Mouse (Mus musculus) lung, adult 2 months (tissue): ENCODE results near the gene Vac14. TPM values are rescaled to one million over a fixed set of nuclear protein-coding genes. Genes with fewer than 3 reads are reported as not detected.

Source experiments
- DNase-seq: peaks from one replicate; pipeline ENCODE4 v3.0.0; 2022
- H3K4me1 ChIP-seq: fragments of 200-500 bp; 2 replicates; pipeline ENCODE4 v1.6.1; 2011; ENCODE audit warnings: low read length; ENCODE audit not compliant: control insufficient read depth, insufficient read depth
- H3K4me3 ChIP-seq: fragments of 200-500 bp; replicated peaks from 2 replicates; pipeline ENCODE3; 2011; ENCODE audit warnings: low read depth, mild to moderate bottlenecking, control low read depth, low read length; ENCODE audit errors: extremely low read depth
- CTCF ChIP-seq: fragments of 200-500 bp; IDR thresholded peaks from 2 replicates; pipeline ENCODE4 v1.5.1; 2011; ENCODE audit warnings: mild to moderate bottlenecking, low read length, control low read depth; ENCODE audit not compliant: insufficient read depth
- POLR2A ChIP-seq: fragments of 200-500 bp; IDR thresholded peaks from 2 replicates; pipeline ENCODE4 v1.6.1; 2011; ENCODE audit warnings: low read depth, mild to moderate bottlenecking, control low read depth, low read length, borderline replicate concordance; ENCODE audit errors: extremely low read depth
- WGBS: fragments of 180-500 bp; shearing (Covaris S2); methylation state at CpG from one replicate; pipeline ENCODE4 v1.1.7; 2018; 5-methylcytosine and 5-hydroxymethylcytosine counted together
- polyA plus RNA-seq: library from polyadenylated mRNA; depleted of rRNA; stranded (reverse); fragments of >200 nt; gene quantifications from 2 replicates; pipeline ENCODE4 v1.2.3, GENCODE M21; 2012; rRNA removed

The Vac14 gene
- 33.3 TPM in 2 replicates for polyA plus RNA-seq

DNA sequence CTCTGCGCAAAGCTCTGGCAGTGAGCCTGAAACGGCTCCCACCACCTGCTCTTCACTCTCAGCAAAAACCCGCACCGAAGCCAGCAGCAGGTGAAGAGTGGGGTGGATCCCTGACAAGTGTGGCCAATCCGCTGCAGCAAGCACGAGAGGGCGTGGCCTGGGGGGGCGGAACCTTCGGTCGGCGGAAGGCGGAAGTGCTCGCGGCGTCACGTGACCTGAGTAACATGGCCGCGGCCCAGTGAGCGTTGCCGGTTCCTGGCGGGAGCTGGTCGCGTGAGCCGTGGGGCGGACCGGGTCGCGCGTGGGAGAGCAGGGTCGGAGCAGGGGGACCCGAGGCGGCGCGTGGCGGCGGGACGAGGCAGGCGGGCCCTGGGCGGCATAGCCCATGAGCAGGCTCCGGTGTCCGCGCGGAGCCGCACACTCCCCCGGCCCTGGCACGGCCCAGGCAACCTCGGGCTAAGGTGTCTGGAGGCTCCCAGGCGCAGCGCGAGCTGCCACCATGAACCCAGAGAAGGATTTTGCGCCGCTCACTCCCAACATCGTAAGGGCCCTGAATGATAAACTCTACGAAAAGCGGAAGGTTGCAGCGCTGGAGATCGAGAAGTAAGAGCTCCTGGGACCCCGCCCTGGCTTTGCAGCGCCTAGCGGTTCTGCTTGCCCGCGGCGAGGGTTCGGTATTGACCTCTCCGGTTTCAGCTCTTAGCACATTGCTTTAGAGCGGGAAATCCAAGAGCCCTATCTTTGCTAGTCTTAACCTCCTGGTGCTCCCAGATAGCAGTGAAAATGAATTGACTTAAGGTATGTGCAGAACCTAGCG is at the start of gene Vac14:
TSS of gene Vac14 (plus strand) at position 195 of the 817 bp plus-strand sequence.
- DNase-seq: peak; percentile 97
- WGBS: under 1% methylated on average over 67 of the region's 67 CpGs
- Histone ChIP-seq H3K4me3 (peak within 1 kb of the TSS; percentile 83), H3K4me1 (no peaks in the 10 kb centered on the region)
- TF ChIP-seq POLR2A (peak; percentile 60; the same call in 1 of the 2 replicates), CTCF (no peak)

- 74% methylated on average over 9 of the region's 9 CpGs for WGBS
- H3K4me1 ChIP-seq: no peaks in the 10 kb centered on the region
- DNase-seq: no peak
Observed at GRCm38 (mm10) chr8:110592641-110593040, 25.7 kb upstream of the Vac14 start.

DNA sequence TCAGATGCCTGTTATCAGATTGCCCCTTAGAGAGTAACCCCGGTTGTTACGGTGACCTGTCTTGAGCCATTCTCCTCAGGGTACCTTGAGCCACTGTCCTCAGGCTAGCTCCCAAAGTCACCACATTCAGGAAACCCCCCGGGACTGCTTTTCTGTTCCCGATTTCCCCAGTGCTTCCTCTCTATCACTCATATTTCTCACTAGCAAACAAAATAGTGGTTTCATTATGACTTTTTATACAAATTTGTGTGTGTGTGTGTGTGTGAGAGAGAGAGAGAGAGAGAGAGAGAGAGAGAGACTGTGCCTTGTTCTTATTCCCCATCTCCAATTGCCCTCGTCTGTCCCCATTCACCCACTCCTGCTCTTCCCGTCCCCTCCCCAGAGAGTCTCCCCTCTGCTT is 24.2 kb upstream of the Vac14 start:
- H3K4me3 ChIP-seq: no peak overlapping the region
- no peaks in the 10 kb centered on the region for H3K4me1 ChIP-seq
- DNase-seq: no peak
- WGBS: 63% methylated on average over 6 of the region's 6 CpGs
- no peak for TF ChIP-seq POLR2A
- no peak for TF ChIP-seq CTCF

More at GRCm38 (mm10) chr8:110592641-110593040, 25.7 kb upstream of the Vac14 start:
- no peak for TF ChIP-seq POLR2A
- no peak for TF ChIP-seq CTCF
- H3K4me3 ChIP-seq: no peak overlapping the region

DNA sequence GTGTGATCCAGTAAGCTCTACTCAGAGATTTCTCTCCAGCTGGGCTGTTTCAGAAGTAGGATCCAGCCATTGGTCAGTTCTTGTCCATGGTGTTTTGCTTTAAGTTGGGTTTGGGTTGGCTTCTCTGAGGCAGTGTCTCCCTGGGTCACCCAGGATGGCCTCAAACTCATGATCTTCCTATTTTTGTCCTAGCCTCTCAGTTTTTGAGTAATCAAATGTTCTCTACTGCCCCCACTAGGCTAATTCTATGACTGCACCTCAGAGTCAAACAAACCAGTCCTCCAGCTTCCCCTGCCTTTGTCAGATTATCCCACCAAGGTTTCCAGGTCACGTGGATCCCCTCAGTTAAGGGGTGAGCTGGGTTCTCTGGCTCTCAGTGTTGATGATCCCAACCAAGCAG is 13.8 kb upstream of the Vac14 start:
- 3% methylated on average over 1 of the region's 1 CpGs for WGBS
- Histone ChIP-seq H3K4me1 (no peaks in the 10 kb centered on the region), H3K4me3 (no peak overlapping the region)
- TF ChIP-seq CTCF: 0 out of 2 replicates have a peak, but pooled peaks have one; percentile 6
- no peak for TF ChIP-seq POLR2A
- DNase-seq: no peak

DNA sequence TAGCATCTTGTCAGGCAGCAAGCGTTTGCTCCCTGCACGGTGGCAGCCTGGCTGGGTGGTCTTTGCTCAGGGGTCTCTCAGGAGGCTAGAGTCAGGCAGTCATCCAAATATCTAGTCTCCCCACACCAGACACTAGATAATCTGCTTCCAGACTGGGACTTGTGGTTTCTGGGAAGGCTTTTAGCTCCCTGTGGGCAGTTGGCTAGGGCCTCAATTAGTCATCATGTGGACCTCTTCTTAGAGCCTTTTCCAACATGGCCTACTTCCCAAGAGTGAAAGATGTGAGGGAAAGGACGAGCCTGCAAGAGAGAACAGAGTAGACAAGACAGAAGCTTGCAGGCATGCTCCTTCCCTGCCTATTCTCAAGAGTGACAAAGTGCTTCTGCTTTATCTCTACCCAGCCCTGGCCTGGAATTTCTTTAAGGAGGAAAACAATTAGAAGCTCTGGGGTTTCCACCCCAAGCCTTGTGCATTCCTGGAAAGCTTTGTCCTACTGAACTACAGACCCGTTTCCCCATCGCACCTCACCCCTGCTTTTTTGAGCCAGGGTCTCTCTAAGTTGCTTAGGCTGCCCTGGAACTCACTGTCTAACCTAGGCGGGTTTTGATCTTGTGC is 12.9 kb upstream of the Vac14 start:
- H3K4me1 ChIP-seq: no peaks in the 10 kb centered on the region
- DNase-seq: no peak
- H3K4me3 ChIP-seq: no peak overlapping the region
- 52% methylated on average over 6 of the region's 6 CpGs for WGBS
- TF ChIP-seq POLR2A (no peak), CTCF (no peak)

DNA sequence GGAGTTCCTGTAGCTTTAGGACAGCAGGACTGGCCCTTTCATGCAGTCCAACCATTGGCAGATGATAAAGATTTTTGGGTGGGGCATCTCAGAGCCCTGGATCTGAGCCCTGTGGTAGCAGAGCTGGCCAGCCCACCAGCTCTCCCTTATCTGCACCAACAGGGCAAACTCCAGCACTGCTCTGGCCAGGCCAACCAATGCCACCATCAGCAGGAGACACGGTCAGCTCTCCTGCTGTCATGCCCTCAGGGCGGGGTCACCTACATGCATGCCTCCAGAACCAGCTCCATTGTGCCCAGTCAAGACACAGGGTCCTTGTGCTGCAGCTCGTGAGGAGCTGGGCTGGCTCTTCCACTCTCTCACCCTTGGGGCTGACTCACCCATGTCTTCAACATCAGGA is 2.7 kb upstream of the Vac14 start:
- WGBS: 67% methylated on average over 3 of the region's 3 CpGs

DNA sequence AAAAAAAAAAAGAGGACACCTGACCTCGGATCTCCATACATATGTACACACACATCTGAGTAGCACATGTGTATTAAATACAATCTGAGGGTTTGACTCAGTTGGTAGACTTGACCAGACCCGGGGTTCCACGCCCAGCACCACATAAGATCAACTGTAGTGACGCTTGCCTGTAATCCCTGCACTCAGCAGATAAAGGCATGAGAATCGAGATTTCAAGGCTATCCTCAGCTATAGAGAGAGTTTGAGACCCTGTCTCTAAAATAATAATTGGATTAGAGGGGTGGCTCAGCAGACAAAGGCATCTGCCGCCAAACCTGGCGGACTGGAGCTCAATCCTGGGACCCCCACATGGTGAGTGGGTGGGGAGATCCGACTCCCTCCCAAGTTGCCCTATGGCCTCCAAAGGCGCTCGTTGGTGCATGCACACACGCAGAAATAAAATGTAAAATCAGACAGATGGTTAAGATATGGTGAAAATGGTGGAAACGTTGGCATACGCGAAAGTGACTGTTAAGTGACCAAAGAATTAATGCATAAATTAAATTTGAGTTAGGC is 505 bp upstream of the Vac14 start:
- H3K4me1 ChIP-seq: no peaks in the 10 kb centered on the region
- peak overlapping the region; percentile 83 for H3K4me3 ChIP-seq
- no peak for DNase-seq
- no peak for TF ChIP-seq CTCF
- no peak for TF ChIP-seq POLR2A
- 25% methylated on average over 14 of the region's 14 CpGs for WGBS

More for the DNA sequence above, 2.7 kb upstream of the Vac14 start:
- TF ChIP-seq CTCF: no peak
- no peak for TF ChIP-seq POLR2A
- DNase-seq: no peak
- H3K4me3 ChIP-seq: no peak overlapping the region
- no peaks in the 10 kb centered on the region for H3K4me1 ChIP-seq

DNA sequence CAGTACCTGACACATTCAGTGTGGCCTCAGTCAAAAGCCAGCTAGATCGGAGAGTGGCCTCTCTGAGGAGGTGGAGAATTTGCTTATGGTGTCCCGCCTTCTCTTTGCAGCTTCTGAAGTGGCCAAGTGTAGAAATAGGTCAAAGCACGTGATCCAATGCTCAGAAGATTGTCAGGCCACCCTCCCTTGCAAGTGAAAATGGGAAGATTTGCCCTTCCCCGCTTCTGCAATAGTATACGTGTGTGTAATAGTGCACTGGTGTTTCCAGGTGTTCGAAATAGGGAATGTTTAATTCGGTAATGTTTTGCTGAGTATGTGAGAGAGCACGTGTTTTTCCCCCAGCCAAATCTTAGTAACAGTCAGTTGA is 806 bp downstream of the Vac14 start:
- no peak for DNase-seq
- Histone ChIP-seq H3K4me1 (no peaks in the 10 kb centered on the region), H3K4me3 (peak overlapping the region; percentile 83)
- 18% methylated on average over 8 of the region's 8 CpGs for WGBS
- TF ChIP-seq POLR2A: no peak
- TF ChIP-seq CTCF: no peak

DNA sequence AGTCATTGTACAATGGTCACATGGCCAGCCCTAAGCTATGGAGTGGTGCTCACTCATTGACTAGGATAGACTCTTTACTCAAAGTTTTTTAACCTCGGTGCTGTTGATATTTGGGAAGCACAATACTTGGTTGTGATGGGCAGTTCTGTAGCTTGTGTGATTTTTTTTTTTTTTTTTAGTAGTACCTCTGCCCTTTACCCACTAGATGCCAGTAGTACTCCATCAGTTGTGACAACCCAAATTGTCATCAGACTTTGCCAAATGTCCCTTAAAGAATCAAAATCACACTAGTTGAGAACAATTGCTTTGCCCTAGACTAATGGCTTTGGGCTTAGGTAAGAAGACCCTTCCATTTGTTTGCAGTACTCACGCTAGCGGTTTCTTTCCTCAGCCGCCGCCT is 1.5 kb downstream of the Vac14 start:
- DNase-seq: no peak
- WGBS: 88% methylated on average over 5 of the region's 5 CpGs
- no peak overlapping the region for H3K4me3 ChIP-seq
- no peaks in the 10 kb centered on the region for H3K4me1 ChIP-seq
- TF ChIP-seq CTCF (no peak), POLR2A (no peak)
